ENCODE assay signal across 11 mouse cellular contexts in the genomic region with DNA sequence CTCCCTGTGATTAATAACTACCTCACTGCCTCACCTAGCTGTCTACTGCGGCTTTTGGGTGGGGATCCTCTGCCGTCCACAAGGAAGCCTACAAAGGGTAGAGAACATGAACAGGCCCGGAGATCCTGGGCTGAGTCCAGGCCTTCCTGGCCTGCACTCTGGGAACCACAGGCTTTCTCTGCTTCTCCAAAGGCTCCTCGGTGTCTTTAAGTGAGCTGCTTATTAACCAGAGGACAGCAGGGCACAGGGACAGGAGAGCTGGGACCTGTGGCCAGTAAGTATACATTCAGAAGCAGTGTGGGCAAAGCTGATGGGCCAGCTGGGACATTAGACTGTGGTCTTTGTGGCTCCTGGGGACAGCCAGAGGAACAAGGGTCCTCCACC. TPM values are rescaled to one million over a fixed set of nuclear protein-coding genes. Genes with fewer than 3 reads are reported as not detected.
DNase-seq lines count a peak whose midpoint lies in the region; ATAC-seq and TF ChIP-seq lines count a peak whose summit lies in the region.
"Had no signal": no experiment of that assay in that cellular context is flagged by ENCODE, and none has a peak within 500 bp of the region (broad histone marks: within the 10 kb centered on the region; RNA-seq: fewer than 3 reads in every experiment).

No protein-coding gene starts in this region.

- DNase-seq in heart, adult 2 months = peak; percentile 45 to 55
- no peak for DNase-seq in heart, adult 11 months
- no peak for DNase-seq in testis, postnatal 14 days (ENCODE audit: low spot score)
- DNase-seq in left cerebral cortex, adult 9 months (ENCODE audit: low spot score in 2 of 2) = no peak
- no peak for DNase-seq in adrenal gland, postnatal 14 days
- DNase-seq: cerebellum, adult 2 months had no signal

- H3K9me3 ChIP-seq in kidney, embryonic 15.5 days (replicated peaks) = no peaks in the 10 kb centered on the region
- H3K9me3 ChIP-seq: neural tube, embryonic 13.5 days had no signal

- no peaks in the 10 kb centered on the region for H3K27me3 ChIP-seq in heart, adult 2 months (ENCODE audit: control insufficient read depth, insufficient read depth, low read length)
- no peaks in the 10 kb centered on the region for H3K27me3 ChIP-seq in testis, adult 2 months (ENCODE audit: control insufficient read depth, insufficient read depth, low read length)
- no peaks in the 10 kb centered on the region for H3K27me3 ChIP-seq in kidney, embryonic 15.5 days
- H3K27me3 ChIP-seq: limb, embryonic 12.5 days; neural tube, embryonic 13.5 days had no signal

- no peak for ATAC-seq in kidney, embryonic 15.5 days (replicated peaks; ENCODE audit: low FRiP score)
- ATAC-seq in erythroid progenitor cell, adult 5-6 weeks (replicated peaks; ENCODE audit: low FRiP score, poor library complexity, severe bottlenecking) = no peak

- intact Hi-C loops in heart, adult 2 months (cut with DNase I) = loop anchor here (2.0 to 5.0 kb wide), 2 partner anchors 14 to 37 kb away; no protein-coding TSS in a partner anchor

- no peak overlapping the region for H3K4me3 ChIP-seq in heart, adult 2 months
- no peak overlapping the region for H3K4me3 ChIP-seq in testis, adult 2 months (ENCODE audit: control insufficient read depth, low read depth, low read length)
- H3K4me3 ChIP-seq in kidney, embryonic 15.5 days (replicated peaks) = no peak overlapping the region
- H3K4me3 ChIP-seq: limb, embryonic 12.5 days; neural tube, embryonic 13.5 days had no signal

- no peak for TF ChIP-seq CTCF in heart, adult 2 months (IDR thresholded peaks at IDR 0.05)
- TF ChIP-seq CTCF in testis, adult 2 months (IDR thresholded peaks at IDR 0.05; ENCODE audit: control insufficient read depth, insufficient read depth, insufficient replicate concordance, low read depth, low read length) = no peak

- peak overlapping the region; percentile 58 for H3K9ac ChIP-seq in heart, adult 2 months (ENCODE audit: low read depth, low read length)
- H3K9ac ChIP-seq in kidney, embryonic 15.5 days = no peak overlapping the region
- H3K9ac ChIP-seq: limb, embryonic 12.5 days; neural tube, embryonic 13.5 days had no signal

- TF ChIP-seq EP300 in heart, adult 2 months (IDR thresholded peaks at IDR 0.05; ENCODE audit: insufficient read depth, low read depth, low read length) = no peak

- no peak overlapping the region for H3K4me2 ChIP-seq in kidney, embryonic 15.5 days
- H3K4me2 ChIP-seq: limb, embryonic 12.5 days; neural tube, embryonic 13.5 days had no signal

- WGBS in heart, adult 2 months = 49% methylated on average over 4 of the region's 4 CpGs
- 54% methylated on average over 4 of the region's 4 CpGs for WGBS in kidney, embryonic 15.5 days

- H3K27ac ChIP-seq in heart, adult 2 months = peak overlapping the region; percentile 88
- H3K27ac ChIP-seq in testis, adult 2 months (ENCODE audit: control insufficient read depth, insufficient read depth, low read depth, low read length) = peak overlapping the region; percentile 33; the same call in 1 of the 2 replicates
- H3K27ac ChIP-seq in kidney, embryonic 15.5 days = peak overlapping the region; percentile 78
- H3K27ac ChIP-seq: limb, embryonic 12.5 days; neural tube, embryonic 13.5 days had no signal

- H3K4me1 ChIP-seq in heart, adult 2 months (ENCODE audit: control insufficient read depth, insufficient read depth, low read length) = peaks cover 22% of the 10 kb centered on the region
- peaks cover 2% of the 10 kb centered on the region; the same call in 1 of the 2 replicates for H3K4me1 ChIP-seq in testis, adult 2 months (ENCODE audit: control insufficient read depth, insufficient read depth, low read length)
- H3K4me1 ChIP-seq in kidney, embryonic 15.5 days = peaks cover 61% of the 10 kb centered on the region

- H3K79me2 ChIP-seq in heart, adult 2 months (replicated peaks; ENCODE audit: control insufficient read depth, insufficient read depth, low read length) = no peaks in the 10 kb centered on the region

- H3K36me3 ChIP-seq in heart, adult 2 months (ENCODE audit: control insufficient read depth, insufficient read depth, low read length) = no peaks in the 10 kb centered on the region
- no peaks in the 10 kb centered on the region for H3K36me3 ChIP-seq in testis, adult 2 months (ENCODE audit: control insufficient read depth, insufficient read depth, low read length)
- no peaks in the 10 kb centered on the region for H3K36me3 ChIP-seq in kidney, embryonic 15.5 days
- H3K36me3 ChIP-seq: limb, embryonic 12.5 days had no signal

- no peak for TF ChIP-seq POLR2A in heart, adult 2 months (IDR thresholded peaks at IDR 0.05; ENCODE audit: insufficient read depth, low read depth, low read length)
- TF ChIP-seq POLR2A in testis, adult 2 months (IDR thresholded peaks at IDR 0.05; ENCODE audit: control insufficient read depth, low read depth, low read length) = no peak

RNA-seq across cellular contexts. Expression of a gene that starts 22.8 kb away (rescaled TPM):
- total RNA-seq in heart, adult 2 months (2021) = over 10,000 TPM; 11,796 to 13,259 TPM
- 3,546 and 6,285 TPM in 2 replicates for polyA plus RNA-seq in heart, adult 2 months (2012; rRNA removed)
- 49.8 and 55.9 TPM in 2 replicates for polyA plus RNA-seq in testis, adult 2 months (2012; rRNA removed)
- polyA plus RNA-seq in kidney, embryonic 15.5 days (2015; fragmentation: Nextera tagmentation; extraction: Ambion mirVana) = 37.3 and 37.8 TPM in 2 replicates
- total RNA-seq in erythroid progenitor cell, adult 5-6 weeks (2015; ENCODE audit: low replicate concordance) = 73.2 and 84.3 TPM in 2 replicates
- total RNA-seq in erythroid progenitor cell, adult 5-6 weeks (2017; ENCODE audit: low replicate concordance) = 106 and 160 TPM in 2 replicates
- total RNA-seq in adrenal gland, postnatal 14 days (2021) = 212 and 220 TPM in 2 replicates

Comparison
In these comparisons a context has a peak if more than half of its experiments do, and no peak if none do; other contexts are left out.
1. DNase-seq: peak in heart, adult 2 months (2 of 2); none in heart, adult 11 months (single experiment), testis, postnatal 14 days (single experiment), left cerebral cortex, adult 9 months (0 of 2) and adrenal gland, postnatal 14 days (single experiment).
2. H3K27ac ChIP-seq: peak in every context shown above with its lines; median percentile 88 in heart, adult 2 months; 78 in kidney, embryonic 15.5 days; 33 in testis, adult 2 months.
3. RNA of a gene that starts 22.8 kb away (total RNA-seq): 11,796 to 13,259 TPM in heart, adult 2 months; 212 to 220 TPM in adrenal gland, postnatal 14 days and 73.2 to 160 TPM in erythroid progenitor cell, adult 5-6 weeks; every median in the first group is over 10 times any median in the second.